Mouse (Mus musculus): ENCODE results near the gene Fam25c. TPM values are rescaled to one million over a fixed set of nuclear protein-coding genes. Genes with fewer than 3 reads are reported as not detected.

The Fam25c gene
- polyA plus RNA-seq (2017; shearing (Covaris generic)) = not detected

DNA sequence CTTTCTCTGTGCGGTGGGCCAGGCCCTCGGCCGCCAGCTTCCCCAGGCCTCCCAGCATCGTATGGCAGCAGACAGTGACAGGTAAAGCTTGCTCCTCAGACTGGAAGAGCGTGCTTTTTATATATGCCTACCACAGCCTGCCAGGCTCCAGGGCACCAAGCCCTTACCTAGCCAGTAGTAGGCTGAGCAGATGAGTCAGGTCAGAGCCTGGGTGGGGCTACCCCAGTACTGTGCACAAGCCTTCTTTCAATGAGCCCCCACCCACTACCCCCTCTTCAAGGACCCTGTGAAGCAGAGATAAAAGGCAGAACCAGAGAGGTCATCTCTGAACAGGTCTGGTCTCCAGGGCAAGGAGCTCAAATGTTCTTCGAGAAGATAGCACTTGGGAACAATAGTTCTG is at the start of gene Fam25c:
TSS of gene Fam25c (minus strand) at position 133 of the 400 bp plus-strand sequence.

DNA sequence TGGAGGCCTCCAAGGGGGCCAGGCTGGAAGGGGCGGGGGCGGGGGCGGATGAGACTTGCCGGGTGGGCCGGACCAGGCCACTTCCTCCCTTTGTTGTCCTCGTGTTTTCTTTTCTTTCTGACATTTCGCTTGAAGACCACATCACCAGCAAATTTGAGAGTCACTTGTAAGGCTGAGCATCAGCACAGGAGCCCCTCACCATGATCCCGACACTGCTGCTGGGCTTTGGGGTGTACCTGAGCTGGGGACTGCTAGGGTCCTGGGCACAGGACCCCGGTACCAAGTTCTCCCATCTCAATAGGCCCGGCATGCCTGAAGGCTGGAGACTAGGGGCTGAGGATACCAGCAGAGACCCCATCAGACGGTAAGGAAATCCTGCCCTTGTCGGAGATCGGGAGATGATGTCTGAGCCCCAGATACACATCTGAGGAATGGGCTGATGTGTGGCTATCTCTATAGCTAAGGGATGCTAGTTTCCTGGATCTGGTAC is 20.2 kb upstream of the Fam25c start, which contains the start of gene Mmrn2:
TSS of gene Mmrn2 (plus strand) at position 51 of the 490 bp plus-strand sequence.

GRCm38 (mm10) chr14:34374577-34374976 is 19.3 kb upstream of the Fam25c start, which contains the start of gene Sncg:
Sncg (minus strand) TSS chr14:34374789.

DNA sequence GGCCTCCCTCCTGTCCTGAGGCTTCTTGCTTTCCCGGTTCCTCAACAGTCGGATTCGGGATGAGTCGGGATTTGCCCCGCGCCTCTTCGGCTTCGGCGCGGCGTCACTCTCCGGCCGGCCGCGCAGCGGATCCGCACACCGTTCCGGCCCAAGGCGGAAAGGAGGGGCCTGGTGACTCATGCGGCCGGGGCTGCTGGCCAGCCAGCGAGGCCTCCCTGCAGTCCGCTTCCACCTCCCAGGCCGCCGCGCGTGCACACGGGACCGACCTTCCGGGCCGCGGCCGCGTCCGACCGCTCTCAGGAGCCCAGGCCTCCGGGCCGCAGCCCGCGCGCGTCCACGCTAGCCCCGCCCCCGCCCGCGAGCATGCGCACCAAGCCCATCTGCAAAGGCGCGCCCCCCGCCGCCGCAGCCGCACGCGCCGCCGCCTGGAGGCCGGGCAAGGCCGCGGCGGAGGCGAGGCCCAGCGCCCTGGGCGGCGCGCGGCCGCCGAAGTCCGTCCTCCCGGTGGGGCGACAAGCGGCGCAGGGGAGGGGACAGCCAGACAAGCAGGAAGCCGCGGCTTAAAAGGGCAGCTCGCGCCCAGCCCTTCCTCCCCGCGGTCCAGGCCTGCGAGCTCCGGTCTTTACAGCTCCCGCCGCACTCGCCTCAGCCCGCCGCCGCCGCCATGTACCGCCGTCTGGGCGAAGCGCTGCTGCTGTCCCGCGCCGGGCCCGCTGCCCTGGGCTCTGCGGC is 44.8 kb downstream of the Fam25c start, which contains the start of the genes Shld2 and Glud1:
TSS of gene Shld2 (minus strand) at position 260 of the 732 bp plus-strand sequence.
TSS of gene Glud1 (plus strand) at position 494 of the 732 bp plus-strand sequence.

Other genes starting within 250 kb of the Fam25c start
- gene Npy4r, start 202.9 kb downstream of the Fam25c start, polyA plus RNA-seq (2017; shearing (Covaris generic)) = not detected
- gene Gprin2, start 153.8 kb downstream of the Fam25c start, polyA plus RNA-seq (2017; shearing (Covaris generic)) = 0.05 TPM
- 0.17 TPM for gene Syt15, start 135.8 kb downstream of the Fam25c start, polyA plus RNA-seq (2017; shearing (Covaris generic))
- 4.7 TPM for gene Shld2, start 44.9 kb downstream of the Fam25c start, polyA plus RNA-seq (2017; shearing (Covaris generic))
- 12.3 TPM for gene Glud1, start 44.7 kb downstream of the Fam25c start, polyA plus RNA-seq (2017; shearing (Covaris generic))
- not detected for gene Sncg, start 19.4 kb upstream of the Fam25c start, polyA plus RNA-seq (2017; shearing (Covaris generic))
- gene Mmrn2, start 20.0 kb upstream of the Fam25c start, polyA plus RNA-seq (2017; shearing (Covaris generic)) = 0.14 TPM
- 0.15 TPM for gene Bmpr1a, start 147.9 kb upstream of the Fam25c start, polyA plus RNA-seq (2017; shearing (Covaris generic))
- gene 9230112D13Rik, start 167.4 kb upstream of the Fam25c start, polyA plus RNA-seq (2017; shearing (Covaris generic)) = not detected
- gene Ldb3, start 233.2 kb upstream of the Fam25c start, polyA plus RNA-seq (2017; shearing (Covaris generic)) = not detected
- not detected for gene Opn4, start 244.7 kb upstream of the Fam25c start, polyA plus RNA-seq (2017; shearing (Covaris generic))